Mouse (Mus musculus) natural killer cell, adult 2 months (primary cell): ENCODE data around the gene Gm9945.

ENCODE experiments used
- DNase-seq, 2 experiments: peaks; one replicate each; pipeline ENCODE4 v3.0.0; 2022; ENCODE audit warnings: low spot score in 2 of 2

Gm9945 gene

GRCm38 (mm10) chr11:53479783-53480301, at the start of gene Gm9945, which contains the start of gene Sowaha:
Gene Gm9945, plus strand, starts transcription at chr11:53480166.
Gene Sowaha, minus strand, starts transcription at chr11:53480274.
- DNase-seq, result no peak

DNA sequence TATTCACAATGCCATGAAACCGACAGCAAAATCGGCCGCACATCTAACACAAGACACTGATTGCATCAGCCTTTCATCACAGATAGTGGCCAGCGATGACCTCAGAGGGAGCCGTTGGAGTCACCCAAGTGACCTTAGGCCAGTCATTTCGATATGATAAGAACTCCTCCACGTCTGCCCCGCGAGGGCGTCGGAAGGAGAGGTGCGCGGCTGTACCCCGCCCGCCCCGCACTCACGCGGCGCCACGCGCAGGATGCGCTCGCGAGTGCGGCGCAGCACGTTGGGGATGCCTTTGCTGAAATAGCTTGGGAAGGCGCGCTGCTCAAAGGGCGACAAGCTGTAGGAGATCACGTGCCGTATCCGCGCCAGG, 49.7 kb upstream of the Gm9945 start:
- peak in 1 of 2 experiments; percentile 67 for DNase-seq

- DNase-seq, result peak; percentile 99
These were observed 49.2 kb upstream of the Gm9945 start, which contains the start of the genes Uqcrq and Gdf9 for GRCm38 (mm10) chr11:53430670-53431346. Gene Uqcrq, minus strand, starts transcription at chr11:53430831. Gene Gdf9, plus strand, starts transcription at chr11:53431023.

- DNase-seq, result peak in 1 of 2 experiments; percentile 9
These were observed 48.5 kb upstream of the Gm9945 start for GRCm38 (mm10) chr11:53431347-53432056.

DNA sequence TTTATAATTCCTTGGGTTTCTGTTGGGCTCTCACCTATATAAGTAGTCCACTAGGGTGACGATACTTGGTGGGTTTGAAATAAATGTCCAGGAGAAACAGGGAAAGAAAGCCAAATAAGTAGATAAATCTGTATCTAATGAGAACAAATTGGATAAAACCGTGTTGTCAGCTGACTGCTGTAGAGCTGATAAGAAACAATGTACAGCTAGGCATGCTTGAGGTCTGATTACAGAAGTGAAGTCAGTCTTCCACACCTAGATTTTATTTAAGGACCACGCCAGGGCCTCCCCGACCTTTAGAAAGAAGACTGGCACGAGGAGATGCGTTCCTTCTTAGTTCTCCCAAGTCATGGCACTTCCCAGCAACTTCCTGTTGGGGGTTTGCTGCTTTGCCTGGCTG, 46.9 kb upstream of the Gm9945 start:
- DNase-seq, result no peak

DNA sequence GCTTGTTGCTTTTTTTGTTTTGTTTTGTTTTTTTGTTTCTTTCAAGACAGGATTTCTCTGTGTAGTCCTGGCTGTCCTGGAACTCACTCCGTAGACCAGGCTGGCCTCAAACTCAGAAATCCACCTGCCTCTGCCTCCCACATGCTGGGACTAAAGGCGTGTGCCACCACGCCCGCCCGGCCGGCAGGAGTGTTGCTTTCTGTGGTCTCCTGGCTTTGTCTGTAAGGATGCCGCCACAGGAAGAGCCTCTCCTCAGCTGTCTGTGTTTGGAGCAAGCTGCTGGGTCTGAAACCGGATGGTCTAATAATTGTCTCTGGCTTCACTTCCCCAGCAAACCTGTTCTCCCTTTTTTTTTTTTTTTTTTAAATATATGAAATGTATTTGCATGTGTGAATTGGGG, 44.5 kb upstream of the Gm9945 start:
- no peak for DNase-seq

DNA sequence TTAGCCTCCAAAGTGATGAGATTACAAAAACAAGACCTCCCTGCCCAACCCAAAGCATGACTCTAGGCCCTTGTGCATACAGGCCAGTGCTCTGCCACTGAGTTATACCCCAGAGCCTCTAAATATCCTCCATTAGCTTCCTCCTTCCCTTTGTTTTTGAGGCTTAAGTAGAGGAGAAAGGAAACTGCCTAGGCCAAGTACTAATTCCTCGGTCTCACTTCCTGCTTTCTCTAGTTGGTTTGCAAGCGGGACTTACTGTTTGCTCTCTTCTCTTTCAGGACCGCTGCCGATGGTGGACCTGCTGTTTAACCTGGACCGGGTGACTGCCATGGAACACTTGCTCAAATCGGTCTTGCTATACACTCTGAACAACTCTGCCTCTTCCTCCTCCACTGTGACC, 43.6 kb upstream of the Gm9945 start:
- DNase-seq, result no peak

DNA sequence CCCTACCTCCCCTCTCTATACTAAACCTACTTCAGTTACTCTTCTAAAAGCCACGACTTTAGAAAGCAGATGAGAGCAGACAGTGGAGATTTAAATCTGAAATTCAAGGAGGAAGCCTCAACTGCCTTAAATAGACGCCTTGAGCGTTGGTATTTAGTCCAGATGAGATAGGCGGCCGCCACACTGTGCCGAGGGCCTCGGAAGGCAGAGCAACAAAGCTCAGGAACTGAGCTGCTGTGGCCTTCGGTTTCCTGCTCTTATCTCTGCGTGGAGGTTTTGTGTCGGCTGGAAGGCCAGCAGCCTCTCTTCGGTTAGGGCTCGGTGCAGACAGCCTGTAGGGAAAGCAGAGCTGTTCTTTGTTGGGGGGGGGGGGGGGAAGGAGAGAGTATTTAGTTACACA, 38.0 kb upstream of the Gm9945 start:
- DNase-seq, result no peak

DNA sequence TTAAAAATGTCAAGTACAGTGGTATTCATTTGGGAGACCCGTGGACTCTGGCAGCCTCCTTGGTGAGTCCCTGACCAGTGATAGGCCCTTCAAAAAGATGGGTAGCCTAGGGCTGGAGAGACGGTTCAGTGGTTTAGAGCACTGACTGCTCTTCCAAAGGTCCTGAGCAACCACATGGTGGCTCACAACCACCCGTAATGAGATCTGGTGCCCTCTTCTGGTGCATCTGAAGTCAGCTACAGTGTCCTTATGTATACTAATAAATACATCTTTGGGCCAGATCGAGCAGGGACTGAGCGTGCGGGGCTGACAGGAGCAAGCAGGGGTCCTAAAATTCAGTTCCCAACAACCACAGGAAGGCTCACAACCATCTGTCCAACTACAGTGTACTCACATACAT, 36.1 kb upstream of the Gm9945 start:
- DNase-seq, result peak; percentile 25 to 37

DNA sequence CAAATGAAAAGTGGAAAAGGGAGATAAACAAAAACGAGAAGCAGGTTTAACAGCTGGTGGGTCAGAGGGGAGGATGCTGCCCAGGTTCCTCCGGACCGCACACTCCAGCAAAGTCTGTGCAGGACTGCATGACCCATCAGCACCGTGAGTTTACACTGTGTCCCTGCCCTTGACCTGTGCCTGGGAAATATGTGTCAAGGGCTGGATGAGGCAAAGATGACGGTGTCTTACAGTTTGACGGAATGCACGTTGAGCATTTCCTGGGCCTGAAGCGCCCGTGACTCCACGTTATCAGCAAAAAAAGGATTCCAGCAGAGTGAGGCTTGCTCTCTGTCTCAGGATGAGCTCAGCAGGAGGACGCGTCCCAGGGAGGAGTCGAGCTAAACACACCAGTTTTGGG, 34.4 kb upstream of the Gm9945 start:
- DNase-seq, result no peak

DNA sequence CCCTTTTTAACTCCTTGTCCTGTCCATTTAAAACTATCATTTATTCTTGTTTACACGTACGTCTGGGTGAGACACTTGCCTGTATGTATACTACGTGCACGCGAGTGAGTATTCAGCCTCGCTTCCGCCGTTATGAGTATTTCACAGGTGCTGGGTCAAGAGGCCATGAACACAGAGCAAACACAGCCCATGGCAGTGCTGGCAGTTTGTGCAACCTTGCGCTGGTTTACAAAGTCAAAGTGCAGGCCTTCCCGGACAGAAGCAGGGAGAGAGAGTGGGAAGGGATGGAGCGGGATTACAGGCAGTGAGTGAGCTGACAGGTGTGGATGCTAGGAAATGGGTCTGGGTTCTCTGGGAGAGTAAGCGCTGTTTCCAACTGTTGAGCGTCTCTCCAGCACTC, 33.8 kb upstream of the Gm9945 start:
- DNase-seq, result no peak

DNA sequence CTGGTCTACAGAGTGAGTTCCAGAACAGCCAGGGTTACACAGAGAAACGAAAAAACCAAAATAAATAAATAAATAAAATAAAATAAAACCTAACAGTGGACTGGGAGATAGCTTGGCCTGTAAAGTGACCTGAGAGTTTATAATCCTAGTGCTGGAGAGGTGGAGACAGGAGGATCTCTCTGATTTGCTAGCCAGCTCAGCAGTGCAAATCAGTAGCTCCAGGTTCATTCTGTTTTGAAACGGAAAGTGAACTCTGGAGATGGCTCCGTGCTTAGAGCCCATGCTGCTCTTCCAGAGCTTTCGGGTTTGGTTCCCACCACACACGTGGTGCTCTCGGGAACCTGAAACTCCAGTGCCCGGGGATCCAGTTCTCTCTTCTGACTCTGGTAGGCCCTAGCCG, 32.0 kb upstream of the Gm9945 start:
- DNase-seq, result no peak

DNA sequence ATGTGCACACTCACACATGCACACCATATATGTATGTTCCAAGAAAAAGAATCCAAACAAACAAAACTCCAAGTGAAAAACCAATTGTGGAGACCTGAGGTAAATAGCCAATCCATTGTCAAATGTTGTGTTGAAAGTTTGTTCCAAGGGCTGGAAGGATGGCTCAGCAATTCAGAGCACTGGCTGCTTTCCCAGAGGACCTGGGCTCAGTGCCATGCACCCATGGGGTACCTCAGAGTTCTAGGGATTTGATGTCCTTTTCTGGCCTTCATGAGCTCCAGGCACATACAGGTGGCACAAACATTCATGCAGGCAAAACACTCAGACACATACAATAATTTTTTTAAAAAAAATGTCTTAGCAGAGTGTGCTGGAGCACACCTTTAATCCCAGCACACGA, 31.4 kb upstream of the Gm9945 start:
- no peak for DNase-seq

DNA sequence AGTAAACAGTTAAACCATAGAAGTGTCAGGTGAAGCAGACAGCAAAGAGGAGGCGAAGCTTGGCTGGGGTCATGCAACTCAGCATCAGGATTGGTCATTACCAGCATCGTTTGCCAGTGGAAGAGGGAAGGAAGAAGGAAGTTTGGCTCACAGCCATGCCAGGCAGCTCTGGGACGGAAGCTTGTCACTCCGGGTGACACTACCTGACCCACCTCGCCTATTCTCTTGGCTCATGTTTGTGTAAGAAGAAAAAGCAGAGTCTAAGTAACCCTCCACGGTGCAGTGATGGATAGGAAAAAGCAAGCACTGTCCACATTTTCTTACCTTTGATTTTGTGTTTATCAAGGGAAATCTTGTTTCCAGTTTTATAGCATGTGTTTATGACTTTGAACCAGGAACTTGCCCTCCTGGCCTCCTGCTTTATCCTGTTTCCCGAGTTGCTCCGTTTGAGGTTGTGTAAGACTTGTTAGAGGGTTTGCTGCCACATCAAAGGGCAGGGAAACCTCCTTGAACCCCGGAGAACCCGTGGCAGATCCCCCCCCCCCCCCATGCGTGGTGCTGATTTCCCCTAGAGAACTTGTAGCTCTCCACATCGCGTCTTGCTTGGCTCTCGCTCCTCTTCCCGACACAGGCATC, 29.8 kb upstream of the Gm9945 start:
- DNase-seq, result no peak

DNA sequence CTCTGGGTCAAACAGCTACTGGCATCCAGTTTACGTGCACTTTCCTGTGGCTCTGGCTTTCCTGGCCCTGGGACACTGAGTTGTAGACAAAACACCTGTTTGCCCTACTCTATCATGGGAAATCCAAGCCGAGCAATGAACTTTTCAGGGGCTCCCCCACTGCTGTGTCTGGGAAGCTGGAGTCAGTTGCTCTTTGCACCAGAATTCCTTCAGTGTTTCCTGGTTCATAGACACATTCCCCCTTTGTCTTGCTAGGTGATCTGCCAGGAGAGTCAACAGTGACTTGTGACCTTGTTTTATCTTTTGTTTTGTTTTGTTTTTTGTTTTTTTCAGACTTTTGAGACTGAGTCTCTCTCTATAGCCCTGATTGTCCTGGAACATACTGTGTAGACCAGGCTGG, 28.6 kb upstream of the Gm9945 start:
- no peak for DNase-seq

DNA sequence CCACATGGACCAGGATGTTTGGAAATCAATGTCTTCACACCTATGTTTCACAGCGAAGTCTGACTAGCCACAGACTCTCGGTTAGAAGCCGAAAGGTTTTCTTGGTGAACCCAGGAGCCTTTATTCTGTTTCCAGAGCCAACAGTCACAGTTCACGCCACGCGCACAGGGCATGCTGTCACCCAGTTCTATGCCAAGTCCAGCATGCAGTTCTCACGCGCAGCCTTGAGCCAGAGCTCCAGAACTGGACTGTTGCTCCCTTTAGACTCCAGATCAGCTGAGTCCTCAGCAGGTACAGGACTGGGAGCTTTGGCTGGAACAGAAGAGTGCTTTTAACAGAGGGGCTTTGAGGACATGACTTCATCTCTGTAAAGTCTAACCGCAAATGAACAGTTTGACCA, 27.6 kb upstream of the Gm9945 start:
- DNase-seq, result no peak

DNA sequence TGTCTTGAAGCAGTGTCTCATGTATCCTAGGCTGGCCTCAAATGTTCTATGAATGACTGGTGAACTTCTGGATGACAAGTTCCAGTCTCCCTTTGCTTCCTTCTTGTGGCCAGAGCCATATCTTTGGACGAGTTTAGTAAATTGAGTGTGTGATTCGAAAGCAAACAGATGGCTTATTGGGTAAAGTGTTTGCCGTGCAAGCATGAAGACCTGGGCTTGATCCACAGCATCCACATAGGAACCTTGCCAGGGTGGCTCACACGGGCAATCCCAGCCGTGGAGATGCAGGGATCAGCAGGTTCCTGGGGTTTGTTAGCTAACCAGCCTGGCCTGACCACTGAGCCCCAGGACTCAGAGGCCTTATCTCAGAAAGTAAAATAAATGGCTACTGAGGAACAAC, 26.9 kb upstream of the Gm9945 start:
- DNase-seq, result no peak

DNA sequence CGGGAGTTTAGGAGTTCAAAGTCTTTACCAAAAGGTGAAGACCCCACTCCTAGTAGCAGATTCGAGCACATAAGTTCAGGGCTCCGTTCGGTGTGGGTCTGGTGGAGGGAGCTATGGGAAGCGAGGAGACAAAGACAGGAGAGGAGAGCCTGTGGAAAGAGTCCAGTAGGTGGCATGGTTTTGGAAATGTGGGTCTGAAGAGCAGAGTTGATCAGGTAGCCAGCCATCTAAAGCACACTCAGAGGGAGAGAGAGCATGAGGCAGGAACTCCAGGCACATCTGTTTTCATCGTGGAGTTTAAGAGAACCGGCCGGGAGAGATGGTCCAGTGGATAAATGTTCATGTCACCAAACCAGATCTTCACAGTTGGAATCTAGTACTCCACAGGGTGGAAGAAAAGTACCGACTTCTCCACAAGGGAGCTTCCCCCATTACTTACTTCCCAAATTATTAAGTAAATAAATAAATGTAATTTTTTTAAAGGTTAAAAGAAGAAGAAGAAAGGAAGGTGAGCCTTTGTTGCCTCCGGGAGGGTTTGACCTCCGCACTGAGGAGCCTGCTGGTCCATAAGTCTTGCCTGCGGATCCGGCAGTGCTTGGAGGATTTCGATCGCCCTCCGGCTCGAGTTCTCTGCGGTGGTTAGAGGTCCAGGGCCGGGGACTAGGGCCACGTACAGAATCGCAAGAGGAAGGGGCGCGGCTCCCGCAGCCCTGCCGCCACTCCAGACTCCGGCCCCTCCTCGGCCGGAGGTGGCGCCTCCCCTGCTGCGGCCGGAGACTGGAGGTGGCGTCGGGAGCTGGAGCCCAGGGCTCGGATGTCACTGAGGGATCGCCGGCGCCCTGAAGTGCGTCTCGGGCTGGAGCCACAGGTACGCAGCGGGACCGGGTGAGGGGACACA, 23.2 kb upstream of the Gm9945 start, which contains the start of the genes Gm10447 and Shroom1:
Gene Gm10447, minus strand, starts transcription at position 637 of the 898 bp plus-strand sequence.
Gene Shroom1, plus strand, starts transcription at position 732 of the 898 bp plus-strand sequence.
- no peak for DNase-seq

DNA sequence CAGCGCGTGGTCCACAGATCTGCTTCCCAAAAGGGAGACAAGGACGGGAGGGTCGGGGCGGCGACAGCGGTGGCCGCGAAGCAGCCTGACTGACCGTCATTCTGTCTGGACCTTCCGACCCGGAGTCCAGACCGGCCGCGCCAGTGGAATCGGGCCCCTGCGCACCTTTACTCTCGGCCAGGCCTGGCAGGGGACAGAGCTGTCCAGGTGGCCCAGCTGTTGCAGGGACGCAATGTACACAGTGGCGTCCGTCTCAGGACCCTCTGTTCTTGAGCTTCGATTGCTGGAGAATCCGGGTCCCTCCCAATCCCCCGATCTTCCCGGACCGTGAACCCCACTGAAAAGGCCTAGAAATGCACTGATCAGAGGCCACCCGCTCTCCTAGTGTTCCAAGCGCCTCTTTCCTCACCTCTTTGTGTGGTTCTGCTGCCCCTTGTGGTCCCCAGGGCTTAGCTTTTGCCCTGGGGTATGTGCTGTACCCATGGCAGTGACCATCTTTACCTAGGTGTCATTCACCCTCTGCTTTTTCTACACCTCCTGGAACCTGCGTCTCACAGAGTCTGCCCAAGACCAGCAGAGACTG, 22.5 kb upstream of the Gm9945 start:
- no peak for DNase-seq

DNA sequence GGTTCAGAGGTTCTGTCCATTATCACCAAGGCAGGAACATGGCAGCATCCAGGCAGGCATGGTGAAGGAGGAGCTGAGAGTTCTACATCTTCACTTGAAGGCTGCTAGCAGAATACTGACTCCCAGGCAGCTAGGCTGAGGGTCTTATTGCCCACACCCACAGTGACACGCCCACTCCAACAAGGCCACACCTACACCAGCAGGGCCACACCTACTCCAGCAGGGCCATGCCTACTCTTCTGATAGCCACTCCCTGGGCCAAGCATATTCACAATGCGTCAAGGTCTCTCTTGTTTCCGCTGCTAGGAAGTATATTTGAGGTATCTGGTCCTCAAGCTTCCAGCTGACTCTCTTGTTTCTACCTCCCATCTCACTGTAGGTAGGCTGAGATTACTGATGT, 21.0 kb upstream of the Gm9945 start:
- DNase-seq, result no peak

- DNase-seq, result no peak
These were observed 19.8 kb upstream of the Gm9945 start for GRCm38 (mm10) chr11:53460192-53460591.
